Mouse (Mus musculus): Measurements from ENCODE around the gene Bcl2l11. TPM values are rescaled to one million over a fixed set of nuclear protein-coding genes. Genes with fewer than 3 reads are reported as not detected.

Bcl2l11 gene
- total RNA-seq, 2 experiments from 2014 or later, result 15.1 to 21.2 TPM

- no peak for ATAC-seq (ENCODE audit: poor library complexity, severe bottlenecking)
Measured at GRCm38 (mm10) chr2:128137480-128138276, 11.8 kb downstream of the Bcl2l11 start.

- no peak for ATAC-seq (ENCODE audit: poor library complexity, severe bottlenecking)
Measured at GRCm38 (mm10) chr2:128138924-128139323, 13.1 kb downstream of the Bcl2l11 start.

- ATAC-seq (ENCODE audit: poor library complexity, severe bottlenecking), result no peak
Measured at GRCm38 (mm10) chr2:128139781-128140180, 13.9 kb downstream of the Bcl2l11 start.

GRCm38 (mm10) chr2:128140183-128140582 is 14.3 kb downstream of the Bcl2l11 start:
- ATAC-seq (ENCODE audit: poor library complexity, severe bottlenecking), result no peak

- peak; percentile 49; the same call in 1 of the 2 replicates for ATAC-seq (ENCODE audit: poor library complexity, severe bottlenecking)
Measured at GRCm38 (mm10) chr2:128143992-128144391, 18.2 kb downstream of the Bcl2l11 start.

- no peak for ATAC-seq (ENCODE audit: poor library complexity, severe bottlenecking)
Measured at GRCm38 (mm10) chr2:128145433-128145832, 19.6 kb downstream of the Bcl2l11 start.

GRCm38 (mm10) chr2:128149596-128149995 is 23.8 kb downstream of the Bcl2l11 start:
- no peak for ATAC-seq (ENCODE audit: poor library complexity, severe bottlenecking)

GRCm38 (mm10) chr2:128152211-128152610 is 26.4 kb downstream of the Bcl2l11 start:
- no peak for ATAC-seq (ENCODE audit: poor library complexity, severe bottlenecking)

- ATAC-seq (ENCODE audit: poor library complexity, severe bottlenecking), result peak; percentile 40
Measured at GRCm38 (mm10) chr2:128152845-128153550, 27.2 kb downstream of the Bcl2l11 start.

- peak; percentile 38 for ATAC-seq (ENCODE audit: poor library complexity, severe bottlenecking)
Measured at GRCm38 (mm10) chr2:128153551-128153910, 27.7 kb downstream of the Bcl2l11 start.

GRCm38 (mm10) chr2:128155412-128156066 is 29.7 kb downstream of the Bcl2l11 start:
- ATAC-seq (ENCODE audit: poor library complexity, severe bottlenecking), result peak; percentile 15; the same call in 1 of the 2 replicates

- ATAC-seq (ENCODE audit: poor library complexity, severe bottlenecking), result no peak
Measured at GRCm38 (mm10) chr2:128156067-128156462, 30.2 kb downstream of the Bcl2l11 start.

GRCm38 (mm10) chr2:128156557-128157412 is 30.9 kb downstream of the Bcl2l11 start:
- no peak for ATAC-seq (ENCODE audit: poor library complexity, severe bottlenecking)

- no peak for ATAC-seq (ENCODE audit: poor library complexity, severe bottlenecking)
Measured at GRCm38 (mm10) chr2:128158734-128159410, 33.0 kb downstream of the Bcl2l11 start.

GRCm38 (mm10) chr2:128159619-128160125 is 33.8 kb downstream of the Bcl2l11 start:
- ATAC-seq (ENCODE audit: poor library complexity, severe bottlenecking), result no peak

- no peak for ATAC-seq (ENCODE audit: poor library complexity, severe bottlenecking)
Measured at GRCm38 (mm10) chr2:128163177-128163576, 37.3 kb downstream of the Bcl2l11 start.

GRCm38 (mm10) chr2:128166623-128167423 is 41.0 kb downstream of the Bcl2l11 start:
- 0 out of 2 replicates have a peak, but pooled peaks have one; percentile 20 for ATAC-seq (ENCODE audit: poor library complexity, severe bottlenecking)

- ATAC-seq (ENCODE audit: poor library complexity, severe bottlenecking), result peak; percentile 70
Measured at GRCm38 (mm10) chr2:128167930-128168329, 42.1 kb downstream of the Bcl2l11 start.

- ATAC-seq (ENCODE audit: poor library complexity, severe bottlenecking), result no peak
Measured at GRCm38 (mm10) chr2:128169486-128169885, 43.6 kb downstream of the Bcl2l11 start.

Data from megakaryocyte, adult 5-6 weeks (primary cell).